Mouse (Mus musculus): ENCODE measurements around the gene Lmod2. TPM values are rescaled to one million over a fixed set of nuclear protein-coding genes. Genes with fewer than 3 reads are reported as not detected.

The Lmod2 gene
- total RNA-seq, 2 experiments from 2014 or later, result 183 to 207 TPM

DNA sequence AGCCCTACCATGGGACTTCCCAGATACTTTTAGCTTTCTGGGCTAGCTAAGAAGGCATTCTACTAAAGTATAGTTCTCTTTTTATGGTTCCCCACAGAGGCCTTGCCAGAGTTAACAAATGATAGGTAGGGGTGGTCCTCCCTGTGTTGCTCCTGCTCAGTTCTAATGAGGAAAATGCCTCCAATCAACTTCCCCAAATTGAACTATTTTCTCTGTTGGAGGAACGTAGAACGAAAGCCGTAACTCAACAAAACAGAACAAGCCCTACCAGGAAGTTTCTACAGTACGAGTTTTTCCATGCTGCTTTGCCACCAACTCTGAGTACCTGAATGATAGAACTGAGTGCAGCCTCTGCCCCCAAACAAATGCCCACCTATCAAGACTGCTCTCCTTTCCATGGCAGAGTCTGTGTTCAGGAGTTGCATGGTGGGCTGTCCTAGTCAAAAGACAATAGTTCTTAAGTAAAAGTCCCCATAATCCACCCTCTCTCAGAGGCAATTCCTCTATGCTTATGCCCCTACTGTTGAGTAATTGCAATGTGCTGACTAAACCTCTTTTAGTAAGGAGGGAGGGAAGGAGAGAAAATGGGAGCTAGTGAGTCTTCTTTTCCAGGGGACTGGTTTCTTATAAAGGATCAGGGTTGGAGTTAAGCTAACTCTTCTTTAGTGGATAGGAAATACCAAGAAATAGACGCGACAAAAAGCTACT lies 47.9 kb downstream of the Lmod2 start:
- DNase-seq, result no peak

DNA sequence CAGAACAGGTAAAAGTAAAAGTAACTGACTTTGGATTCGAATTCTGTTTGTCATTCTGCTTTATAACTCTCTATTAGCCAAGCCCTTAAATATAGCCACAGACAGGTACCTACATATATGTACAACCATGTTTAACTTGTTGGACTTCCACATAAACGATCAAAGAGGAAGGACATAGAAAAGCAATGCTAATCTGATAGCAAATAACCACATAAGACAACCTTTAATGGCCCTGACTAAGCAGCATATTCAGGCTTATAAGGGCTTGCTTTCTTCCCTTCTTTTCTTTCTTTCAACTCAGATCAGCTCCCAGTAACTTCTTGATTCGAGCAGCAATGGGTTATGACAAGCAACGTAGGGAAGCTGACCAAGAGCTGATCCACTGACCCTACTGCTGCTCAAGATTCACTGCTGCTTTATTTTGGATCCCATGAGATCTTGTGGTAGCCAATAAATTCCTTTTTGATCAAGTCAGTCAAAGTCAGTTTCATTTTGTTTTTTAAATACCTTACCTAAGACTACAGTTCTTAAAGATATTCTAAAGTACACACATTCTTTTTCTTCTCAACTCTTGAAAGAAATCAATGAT lies 49.6 kb downstream of the Lmod2 start:
- no peak for DNase-seq

DNA sequence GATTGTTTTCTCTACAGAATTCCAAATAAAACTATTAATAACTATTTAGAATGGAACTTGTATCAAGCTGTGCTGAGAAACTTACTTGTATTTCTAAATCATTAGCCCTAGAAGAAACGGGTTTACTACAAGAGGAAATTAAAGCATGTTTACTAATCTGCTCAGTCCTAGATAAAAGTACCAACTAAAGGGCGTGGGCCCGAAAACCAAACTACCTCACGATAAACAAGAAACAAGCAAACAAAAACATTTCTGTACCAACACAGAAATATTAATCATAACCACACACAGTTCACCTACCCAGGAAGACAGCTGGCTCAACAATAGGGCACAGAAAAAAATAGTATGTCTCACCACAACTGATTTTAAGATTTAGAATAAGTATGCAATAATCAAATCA lies 50.8 kb downstream of the Lmod2 start:
- DNase-seq, result no peak

DNA sequence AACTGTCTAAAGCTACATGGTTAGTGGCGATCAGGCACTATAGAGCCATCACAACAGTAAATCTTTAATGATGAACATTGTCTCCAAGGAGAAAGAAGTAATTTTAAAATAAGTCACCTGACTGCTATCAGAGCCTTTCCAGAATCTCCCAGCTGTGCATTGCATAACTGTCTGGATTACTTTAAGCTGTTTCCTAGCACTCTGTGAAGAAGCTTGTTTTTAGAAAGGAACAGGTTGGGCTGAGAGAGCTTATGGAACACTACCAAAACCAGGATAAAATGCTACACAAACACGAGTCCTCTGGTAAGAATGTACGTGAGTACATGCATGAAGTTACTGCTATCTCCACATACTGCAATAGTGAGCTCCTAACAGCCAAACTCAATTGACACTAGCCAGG lies 53.2 kb downstream of the Lmod2 start:
- no peak for DNase-seq

DNA sequence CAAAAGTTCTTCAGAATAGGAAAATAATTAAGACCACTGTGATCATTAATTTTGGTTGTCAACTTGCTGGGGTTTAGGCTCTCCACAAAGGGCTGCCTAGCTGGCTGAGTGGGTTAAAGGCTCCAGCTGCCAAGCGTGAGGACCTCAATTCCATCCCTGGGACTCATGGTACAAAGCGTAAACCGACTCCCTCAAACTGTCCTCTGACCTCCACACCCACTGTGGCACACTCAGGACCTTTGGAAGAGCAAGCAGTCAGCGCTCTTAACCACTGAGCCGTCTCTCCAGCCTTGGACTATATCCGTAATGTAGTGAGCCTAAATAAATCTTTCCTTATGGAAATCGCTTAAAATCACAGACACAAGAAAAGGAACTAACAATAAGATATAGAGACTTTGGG lies 54.0 kb downstream of the Lmod2 start:
- no peak for DNase-seq

Other genes starting within 250 kb of the Lmod2 start
- under 1 TPM; 0.23 to 0.36 TPM for gene Iqub, start 82.7 kb upstream of the Lmod2 start, total RNA-seq (2021)
- gene Ndufa5, start 69.7 kb upstream of the Lmod2 start, total RNA-seq (2021), result 100 to 1,000 TPM; 799 to 849 TPM
- gene Asb15, start 69.6 kb upstream of the Lmod2 start, total RNA-seq (2021), result 1 to 10 TPM; 6.2 to 6.3 TPM
- gene Wasl, start 67.2 kb downstream of the Lmod2 start, total RNA-seq (2021), result 10 to 100 TPM; 33.8 to 34.7 TPM
- gene Hyal6, start 135.5 kb downstream of the Lmod2 start, total RNA-seq (2021), result not detected
- not detected for gene Hyal4, start 150.6 kb downstream of the Lmod2 start, total RNA-seq (2021)
- not detected for gene Spam1, start 193.4 kb downstream of the Lmod2 start, total RNA-seq (2021)

Data from heart, postnatal 4 days (tissue).